Mouse (Mus musculus): ENCODE data around the gene Mgat4a. TPM values are rescaled to one million over a fixed set of nuclear protein-coding genes. Genes with fewer than 3 reads are reported as not detected.
"Not testable (repeated sequence)": the region's sequence is repeated elsewhere in the genome, so short reads cannot be mapped to it uniquely, and the experiment has no call there.

The Mgat4a gene
- polyA plus RNA-seq, 1 experiment = 24.9 TPM

GRCm38 (mm10) chr1:37518124-37518720 lies 22.6 kb downstream of the Mgat4a start:
- Histone ChIP-seq H3K4me3 (ENCODE audit: insufficient read depth, low read length) (no peak overlapping the region), H3K4me1 (ENCODE audit: control insufficient read depth, insufficient read depth, low read length) (peaks cover 11% of the 10 kb centered on the region), H3K27ac (ENCODE audit: insufficient read depth, low read depth, low read length) (no peak overlapping the region)
- no peak for TF ChIP-seq POLR2A (IDR thresholded peaks at IDR 0.05; ENCODE audit: borderline replicate concordance, low read depth, low read length)
- no peak for TF ChIP-seq CTCF (IDR thresholded peaks at IDR 0.05; ENCODE audit: low read depth, low read length)

- peaks cover 4% of the 10 kb centered on the region for H3K4me1 ChIP-seq (ENCODE audit: control insufficient read depth, insufficient read depth, low read length)
- TF ChIP-seq POLR2A (IDR thresholded peaks at IDR 0.05; ENCODE audit: borderline replicate concordance, low read depth, low read length) (no peak), CTCF (IDR thresholded peaks at IDR 0.05; ENCODE audit: low read depth, low read length) (no peak)
Observed at GRCm38 (mm10) chr1:37512961-37513431, 27.8 kb downstream of the Mgat4a start.

GRCm38 (mm10) chr1:37512109-37512640 lies 28.6 kb downstream of the Mgat4a start:
- no peak overlapping the region for H3K4me3 ChIP-seq (ENCODE audit: insufficient read depth, low read length)
- H3K4me1 ChIP-seq (ENCODE audit: control insufficient read depth, insufficient read depth, low read length) = peaks cover 2% of the 10 kb centered on the region; the same call in 1 of the 2 replicates
- no peak overlapping the region for H3K27ac ChIP-seq (ENCODE audit: insufficient read depth, low read depth, low read length)
- TF ChIP-seq POLR2A (IDR thresholded peaks at IDR 0.05; ENCODE audit: borderline replicate concordance, low read depth, low read length) (no peak), CTCF (IDR thresholded peaks at IDR 0.05; ENCODE audit: low read depth, low read length) (no peak)

More at GRCm38 (mm10) chr1:37512961-37513431, 27.8 kb downstream of the Mgat4a start:
- no peak overlapping the region for H3K27ac ChIP-seq (ENCODE audit: insufficient read depth, low read depth, low read length)
- no peak overlapping the region for H3K4me3 ChIP-seq (ENCODE audit: insufficient read depth, low read length)

GRCm38 (mm10) chr1:37510193-37510592 lies 30.6 kb downstream of the Mgat4a start:
- TF ChIP-seq CTCF (IDR thresholded peaks at IDR 0.05; ENCODE audit: low read depth, low read length) = no peak
- no peak for TF ChIP-seq POLR2A (IDR thresholded peaks at IDR 0.05; ENCODE audit: borderline replicate concordance, low read depth, low read length)
- Histone ChIP-seq H3K4me3 (ENCODE audit: insufficient read depth, low read length) (no peak overlapping the region), H3K4me1 (ENCODE audit: control insufficient read depth, insufficient read depth, low read length) (peaks cover under 1% of the 10 kb centered on the region; the same call in 1 of the 2 replicates), H3K27ac (ENCODE audit: insufficient read depth, low read depth, low read length) (no peak overlapping the region)

- Histone ChIP-seq H3K4me1 (ENCODE audit: control insufficient read depth, insufficient read depth, low read length) (peaks cover 6% of the 10 kb centered on the region), H3K4me3 (ENCODE audit: insufficient read depth, low read length) (no peak overlapping the region), H3K27ac (ENCODE audit: insufficient read depth, low read depth, low read length) (no peak overlapping the region)
- TF ChIP-seq CTCF (IDR thresholded peaks at IDR 0.05; ENCODE audit: low read depth, low read length) = no peak
- TF ChIP-seq POLR2A (IDR thresholded peaks at IDR 0.05; ENCODE audit: borderline replicate concordance, low read depth, low read length) = no peak
Observed at GRCm38 (mm10) chr1:37509437-37509836, 31.4 kb downstream of the Mgat4a start.

GRCm38 (mm10) chr1:37505348-37505730 lies 35.5 kb downstream of the Mgat4a start:
- TF ChIP-seq POLR2A (IDR thresholded peaks at IDR 0.05; ENCODE audit: borderline replicate concordance, low read depth, low read length) (no peak), CTCF (IDR thresholded peaks at IDR 0.05; ENCODE audit: low read depth, low read length) (no peak)
- Histone ChIP-seq H3K4me3 (ENCODE audit: insufficient read depth, low read length) (no peak overlapping the region), H3K4me1 (ENCODE audit: control insufficient read depth, insufficient read depth, low read length) (peaks cover 10% of the 10 kb centered on the region), H3K27ac (ENCODE audit: insufficient read depth, low read depth, low read length) (no peak overlapping the region)

GRCm38 (mm10) chr1:37504716-37505347 lies 36.0 kb downstream of the Mgat4a start:
- Histone ChIP-seq H3K27ac (ENCODE audit: insufficient read depth, low read depth, low read length) (no peak overlapping the region), H3K4me3 (ENCODE audit: insufficient read depth, low read length) (no peak overlapping the region), H3K4me1 (ENCODE audit: control insufficient read depth, insufficient read depth, low read length) (peaks cover 10% of the 10 kb centered on the region)
- no peak for TF ChIP-seq CTCF (IDR thresholded peaks at IDR 0.05; ENCODE audit: low read depth, low read length)
- TF ChIP-seq POLR2A (IDR thresholded peaks at IDR 0.05; ENCODE audit: borderline replicate concordance, low read depth, low read length) = no peak

GRCm38 (mm10) chr1:37503656-37504055 lies 37.2 kb downstream of the Mgat4a start:
- Histone ChIP-seq H3K4me3 (ENCODE audit: insufficient read depth, low read length) (no peak overlapping the region), H3K4me1 (ENCODE audit: control insufficient read depth, insufficient read depth, low read length) (peaks cover 10% of the 10 kb centered on the region), H3K27ac (ENCODE audit: insufficient read depth, low read depth, low read length) (no peak overlapping the region)
- TF ChIP-seq POLR2A (IDR thresholded peaks at IDR 0.05; ENCODE audit: borderline replicate concordance, low read depth, low read length) (no peak), CTCF (IDR thresholded peaks at IDR 0.05; ENCODE audit: low read depth, low read length) (no peak)

- no peak overlapping the region for H3K27ac ChIP-seq (ENCODE audit: insufficient read depth, low read depth, low read length)
- TF ChIP-seq POLR2A (IDR thresholded peaks at IDR 0.05; ENCODE audit: borderline replicate concordance, low read depth, low read length) (no peak), CTCF (IDR thresholded peaks at IDR 0.05; ENCODE audit: low read depth, low read length) (no peak)
- no peak overlapping the region for H3K4me3 ChIP-seq (ENCODE audit: insufficient read depth, low read length)
- H3K4me1 ChIP-seq (ENCODE audit: control insufficient read depth, insufficient read depth, low read length) = peaks cover 11% of the 10 kb centered on the region
Observed at GRCm38 (mm10) chr1:37502354-37502753, 38.5 kb downstream of the Mgat4a start.

GRCm38 (mm10) chr1:37500723-37501122 lies 40.1 kb downstream of the Mgat4a start:
- Histone ChIP-seq H3K4me1 (ENCODE audit: control insufficient read depth, insufficient read depth, low read length) (peaks cover 21% of the 10 kb centered on the region), H3K27ac (ENCODE audit: insufficient read depth, low read depth, low read length) (no peak overlapping the region)

GRCm38 (mm10) chr1:37499395-37499794 lies 41.4 kb downstream of the Mgat4a start:
- peaks cover 21% of the 10 kb centered on the region for H3K4me1 ChIP-seq (ENCODE audit: control insufficient read depth, insufficient read depth, low read length)
- H3K4me3 ChIP-seq (ENCODE audit: insufficient read depth, low read length); H3K27ac ChIP-seq (ENCODE audit: insufficient read depth, low read depth, low read length): not testable (repeated sequence)

More at GRCm38 (mm10) chr1:37500723-37501122, 40.1 kb downstream of the Mgat4a start:
- no peak overlapping the region for H3K4me3 ChIP-seq (ENCODE audit: insufficient read depth, low read length)
- TF ChIP-seq CTCF (IDR thresholded peaks at IDR 0.05; ENCODE audit: low read depth, low read length) = no peak
- no peak for TF ChIP-seq POLR2A (IDR thresholded peaks at IDR 0.05; ENCODE audit: borderline replicate concordance, low read depth, low read length)

All from bone marrow macrophage, adult 2 months (primary cell).